Mouse (Mus musculus): ENCODE data around the gene Slc9a9.

The Slc9a9 gene

GRCm38 (mm10) chr9:94950676-94951075 lies 281.0 kb downstream of the Slc9a9 start:
- DNase-seq (ENCODE audit: low read depth, low spot score) = no peak

DNA sequence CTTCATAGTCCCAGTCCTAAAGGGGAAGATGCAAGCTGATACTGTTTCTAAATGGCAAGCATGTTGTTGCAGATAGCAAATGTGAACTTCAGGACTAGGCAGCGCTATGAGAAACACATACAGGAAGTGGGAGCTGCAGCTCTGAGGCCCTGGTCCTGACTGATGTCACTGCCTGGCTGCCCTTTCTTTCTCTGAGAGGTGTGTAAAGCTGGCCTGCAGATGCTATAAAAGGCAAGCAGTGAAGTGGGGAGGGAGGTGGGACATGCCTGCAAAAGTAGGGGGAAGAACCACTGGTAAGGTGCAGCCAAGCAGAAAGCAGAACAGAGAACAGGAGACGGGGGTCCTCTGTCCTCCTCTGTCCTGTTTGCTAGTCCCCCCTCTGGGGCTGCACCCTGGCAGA lies 285.9 kb downstream of the Slc9a9 start:
- DNase-seq (ENCODE audit: low read depth, low spot score) = no peak

- DNase-seq (ENCODE audit: low read depth, low spot score) = no peak
These were observed 288.7 kb downstream of the Slc9a9 start for GRCm38 (mm10) chr9:94958382-94958781.

DNA sequence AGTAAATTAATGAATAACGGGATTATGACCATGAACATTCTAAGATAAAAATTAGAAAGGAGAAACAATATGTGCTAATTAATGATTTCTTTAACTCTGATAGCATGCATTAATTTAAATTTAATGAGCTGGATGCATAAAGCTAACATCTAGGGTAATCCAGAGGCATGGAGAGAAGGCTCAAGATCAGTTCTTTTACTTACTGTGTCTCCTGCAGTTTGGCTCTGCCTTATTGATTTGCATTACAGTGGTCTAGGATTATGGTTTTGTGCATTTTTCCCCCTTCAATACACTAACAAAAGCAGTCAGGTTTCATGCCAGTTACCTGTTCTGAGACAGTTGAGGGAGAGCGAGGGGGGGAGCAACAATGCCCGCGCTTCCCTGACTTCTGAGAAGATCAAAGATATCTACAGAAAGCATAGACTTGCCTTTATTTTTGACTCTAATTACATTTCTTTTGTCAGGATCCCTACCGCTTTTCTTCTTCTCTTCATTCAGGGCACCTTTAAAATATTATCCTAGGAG lies 298.9 kb downstream of the Slc9a9 start:
- no peak for DNase-seq (ENCODE audit: low read depth, low spot score)

DNA sequence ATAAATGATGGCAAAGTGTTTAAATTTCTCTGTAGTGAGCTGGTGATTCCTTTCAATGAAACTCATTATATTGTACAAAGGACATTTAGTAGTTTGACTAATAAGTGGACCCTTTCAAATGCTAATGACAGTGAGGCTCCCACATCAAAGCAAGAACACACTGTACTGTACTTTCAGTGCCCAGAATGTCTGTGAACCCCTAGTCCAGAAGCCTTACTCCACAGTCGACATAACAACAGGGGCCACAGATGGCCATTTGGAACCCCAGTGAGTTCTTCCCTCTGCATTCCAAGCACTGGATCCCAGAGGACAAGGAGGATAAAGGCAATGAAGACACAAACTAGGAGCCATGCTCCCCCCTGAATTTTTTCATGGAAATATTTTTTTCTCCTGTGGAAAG lies 299.4 kb downstream of the Slc9a9 start:
- no peak for DNase-seq (ENCODE audit: low read depth, low spot score)

- no peak for DNase-seq (ENCODE audit: low read depth, low spot score)
These were observed 302.3 kb downstream of the Slc9a9 start for GRCm38 (mm10) chr9:94972021-94972420.

DNA sequence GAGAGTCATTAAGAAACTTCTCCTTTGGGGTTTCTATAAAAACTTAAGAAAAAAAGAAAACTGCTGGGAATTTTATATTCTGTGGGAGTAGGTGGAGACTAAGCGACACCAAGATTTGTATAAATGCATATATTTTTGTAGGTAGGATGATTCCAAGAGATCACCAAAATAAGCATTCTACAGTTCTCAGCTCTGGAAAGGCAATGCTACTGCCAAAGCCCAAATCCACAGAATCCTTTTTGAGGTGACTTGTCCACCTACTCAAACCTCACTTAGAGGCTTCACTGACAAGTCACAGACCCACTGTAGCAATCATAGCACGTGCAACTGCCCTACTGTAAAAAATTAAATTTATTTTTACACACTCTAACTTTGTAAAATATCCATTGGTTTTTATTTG lies 303.0 kb downstream of the Slc9a9 start:
- DNase-seq (ENCODE audit: low read depth, low spot score) = no peak

DNA sequence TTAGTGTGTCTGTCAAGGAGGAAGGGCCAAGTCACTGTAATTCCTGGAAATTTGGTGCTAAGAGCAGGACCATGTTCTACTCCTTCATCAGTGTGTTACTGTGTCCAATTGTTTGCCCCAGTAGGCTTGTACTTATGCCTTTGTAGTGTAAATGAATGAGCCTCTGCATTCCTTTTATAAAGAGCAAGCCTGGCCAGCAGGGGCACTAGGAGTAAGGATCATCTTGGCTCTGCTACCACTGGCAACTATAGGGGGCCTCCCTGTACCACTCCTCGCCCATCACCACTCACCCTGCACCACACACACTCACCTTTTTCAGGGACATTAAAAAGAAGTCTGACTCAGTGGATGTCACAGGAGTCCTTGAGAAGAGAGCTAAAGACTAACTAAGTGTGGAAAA lies 306.5 kb downstream of the Slc9a9 start:
- no peak for DNase-seq (ENCODE audit: low read depth, low spot score)

DNA sequence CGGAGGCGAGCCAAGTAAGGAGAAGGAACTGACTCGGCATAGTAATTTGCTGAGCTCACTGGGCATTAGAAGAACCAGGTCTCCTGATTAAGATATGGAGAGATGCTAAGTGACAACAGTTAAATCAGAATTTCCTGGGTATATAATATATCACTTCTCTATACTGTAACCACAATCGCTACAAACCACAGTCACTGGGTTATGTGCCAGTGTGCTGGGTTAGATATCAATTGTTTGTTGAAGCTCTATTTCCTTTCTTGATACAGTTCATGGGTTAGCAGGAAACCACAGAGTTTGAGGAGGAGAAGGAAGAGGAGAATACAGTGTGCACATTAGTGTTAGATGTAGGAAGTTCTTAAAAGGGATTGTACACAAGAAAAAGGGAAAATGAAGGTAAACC lies 323.9 kb downstream of the Slc9a9 start:
- DNase-seq (ENCODE audit: low read depth, low spot score) = no peak

- no peak for DNase-seq (ENCODE audit: low read depth, low spot score)
These were observed 350.5 kb downstream of the Slc9a9 start for GRCm38 (mm10) chr9:95020136-95020706.

GRCm38 (mm10) chr9:95034140-95034970 lies 364.6 kb downstream of the Slc9a9 start:
- no peak for DNase-seq (ENCODE audit: low read depth, low spot score)

DNA sequence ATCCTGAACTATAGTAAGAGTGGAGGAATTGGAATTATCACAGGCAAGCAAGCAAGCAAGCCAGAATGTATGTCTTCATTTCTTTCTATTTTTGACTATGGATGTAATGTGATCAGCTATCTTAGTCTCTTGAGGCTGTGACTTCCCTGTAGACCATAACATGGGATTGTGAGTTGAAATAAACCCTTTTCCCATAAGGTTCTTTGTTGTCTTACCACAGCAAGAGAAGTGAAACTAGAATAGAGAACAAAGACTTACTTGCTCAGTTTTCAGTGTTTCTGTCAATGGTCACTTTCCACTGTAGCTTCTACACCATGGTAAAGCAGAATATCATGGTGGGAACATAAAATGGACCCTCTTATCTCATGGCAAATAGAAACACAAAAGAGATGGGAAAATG lies 366.5 kb downstream of the Slc9a9 start:
- no peak for DNase-seq (ENCODE audit: low read depth, low spot score)

- DNase-seq (ENCODE audit: low read depth, low spot score) = no peak
These were observed 372.7 kb downstream of the Slc9a9 start for GRCm38 (mm10) chr9:95042420-95042819.

DNA sequence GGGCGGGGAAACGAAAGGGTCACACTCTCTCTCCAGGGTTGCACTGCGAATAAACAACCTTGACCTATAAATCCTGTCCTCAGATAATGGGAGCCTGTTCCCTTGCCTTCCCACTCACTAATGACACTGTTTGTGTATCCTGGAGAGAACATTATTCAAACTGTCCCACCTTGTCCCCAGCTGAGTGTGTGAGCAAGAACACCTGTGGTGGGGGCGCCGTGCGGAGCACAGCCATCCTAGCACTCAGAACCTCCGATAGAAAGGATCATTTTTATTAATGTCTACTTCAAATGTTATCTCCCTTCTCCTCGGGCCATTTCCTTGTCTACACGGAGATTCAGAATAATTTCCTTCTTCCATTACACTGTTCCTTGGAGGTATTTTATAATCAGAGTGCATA lies 382.5 kb downstream of the Slc9a9 start:
- no peak for DNase-seq (ENCODE audit: low read depth, low spot score)

DNA sequence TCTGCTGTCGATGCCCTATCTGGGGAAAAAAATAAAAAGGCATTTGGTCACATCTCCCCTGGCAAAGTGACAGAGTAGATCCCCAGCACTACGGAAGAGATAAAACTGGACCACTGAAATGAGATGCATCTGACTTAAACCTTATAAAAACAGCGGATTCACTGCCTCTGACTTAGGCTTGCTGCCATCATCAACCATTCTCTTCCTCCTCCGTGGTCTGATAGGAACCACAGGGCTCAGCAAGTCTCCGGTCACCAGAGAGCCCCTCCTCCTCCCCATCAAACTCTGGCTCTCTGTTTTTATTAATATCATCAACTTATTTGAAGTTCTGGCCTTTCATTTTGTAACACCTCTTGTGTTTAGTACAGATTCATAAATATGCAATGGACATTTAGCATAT lies 383.5 kb downstream of the Slc9a9 start:
- DNase-seq (ENCODE audit: low read depth, low spot score) = no peak

GRCm38 (mm10) chr9:95055843-95056242 lies 386.1 kb downstream of the Slc9a9 start:
- no peak for DNase-seq (ENCODE audit: low read depth, low spot score)

DNA sequence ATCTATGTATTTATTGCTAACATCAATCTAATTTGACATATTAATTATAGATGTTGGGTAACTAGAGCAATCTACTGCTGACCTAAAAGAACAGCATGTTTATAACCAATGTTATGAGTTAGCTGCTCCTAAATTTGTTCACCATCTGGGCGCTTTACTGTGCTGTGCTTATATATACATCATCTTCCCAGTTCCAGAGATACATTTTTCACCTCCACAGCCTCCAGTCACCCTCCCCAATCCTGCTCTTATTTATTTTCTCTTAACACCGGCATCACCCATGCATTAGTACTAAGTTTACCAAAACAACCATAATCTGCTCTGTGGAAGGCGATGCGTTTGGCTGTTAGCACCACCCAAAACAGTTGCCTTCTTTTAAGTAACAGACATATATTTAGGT lies 391.0 kb downstream of the Slc9a9 start:
- no peak for DNase-seq (ENCODE audit: low read depth, low spot score)

DNA sequence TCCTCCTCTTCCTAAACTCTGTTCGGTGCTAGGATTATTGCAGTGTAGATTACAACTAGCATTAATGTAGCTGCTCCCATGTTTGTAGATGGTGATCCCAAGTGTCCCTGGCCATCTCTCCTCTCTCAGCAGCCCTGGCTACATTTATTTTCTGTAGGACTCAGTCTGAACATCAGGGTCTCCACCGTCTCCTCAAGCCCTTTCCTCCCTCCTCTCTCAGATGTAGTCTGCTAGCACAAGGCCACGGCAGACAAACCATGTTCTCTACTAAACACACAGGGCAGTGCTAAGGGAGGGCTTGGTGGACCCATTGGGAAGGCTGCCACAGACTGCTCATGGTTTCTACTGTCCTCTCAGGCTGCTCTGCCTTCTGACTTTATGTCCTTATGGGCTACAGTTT lies 397.3 kb downstream of the Slc9a9 start:
- no peak for DNase-seq (ENCODE audit: low read depth, low spot score)

GRCm38 (mm10) chr9:95068466-95068865 lies 398.8 kb downstream of the Slc9a9 start:
- no peak for DNase-seq (ENCODE audit: low read depth, low spot score)

DNA sequence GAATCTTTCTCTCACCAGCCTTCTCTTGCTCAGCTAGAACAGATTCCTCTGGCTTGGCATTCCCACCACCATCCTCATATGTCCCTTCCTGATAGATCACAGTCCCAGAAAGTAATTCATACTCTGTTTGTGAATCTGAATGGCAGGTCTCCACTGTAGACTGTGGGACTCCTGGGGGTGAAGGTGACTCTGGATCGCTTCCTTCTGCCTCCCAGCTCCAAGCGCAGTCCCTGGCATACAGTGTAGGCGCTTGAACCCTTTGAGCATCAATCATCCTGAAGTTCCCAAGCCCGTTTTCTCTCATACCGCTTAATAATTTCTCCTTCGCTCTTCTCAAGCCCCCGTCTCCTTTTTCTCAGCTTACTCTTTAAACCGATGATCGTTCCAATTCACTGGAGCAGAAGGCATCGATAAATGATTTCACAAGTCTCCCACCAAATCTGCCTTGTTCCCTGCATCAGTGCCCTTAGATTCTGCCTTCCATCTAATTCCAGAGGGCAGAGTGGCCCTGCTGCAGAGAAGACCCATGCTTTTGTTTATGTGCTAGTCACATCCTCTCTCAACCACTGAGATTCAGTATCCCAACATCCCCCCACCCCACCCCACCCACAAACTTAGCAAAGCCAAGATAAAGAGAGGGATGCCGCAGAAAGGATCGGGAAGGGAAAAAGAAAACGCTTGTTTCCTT lies 401.3 kb downstream of the Slc9a9 start:
- no peak for DNase-seq (ENCODE audit: low read depth, low spot score)

GRCm38 (mm10) chr9:95072450-95072955 lies 402.8 kb downstream of the Slc9a9 start:
- no peak for DNase-seq (ENCODE audit: low read depth, low spot score)

DNA sequence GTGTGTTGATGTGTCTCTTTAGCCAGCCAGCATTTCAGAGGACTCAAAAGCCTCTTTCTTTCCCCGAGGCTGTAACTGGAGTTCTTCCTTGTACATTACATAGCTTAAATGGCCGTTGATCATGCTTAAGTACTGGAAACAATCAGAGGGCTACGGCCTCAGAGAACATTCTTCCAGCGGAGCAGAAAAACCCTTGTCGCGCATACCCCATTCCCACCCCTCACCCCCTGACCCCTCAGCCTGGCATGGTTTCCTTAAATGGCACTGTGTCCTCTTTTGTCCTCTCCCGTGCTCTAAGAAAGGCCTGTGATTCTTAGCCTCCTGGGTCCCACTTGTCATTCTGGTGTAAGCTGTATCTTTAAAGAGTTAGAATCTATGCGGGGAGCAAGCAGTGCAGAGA lies 404.0 kb downstream of the Slc9a9 start:
- no peak for DNase-seq (ENCODE audit: low read depth, low spot score)
